Mouse (Mus musculus) bone marrow macrophage, adult 2 months (primary cell): Measurements from ENCODE around the gene Tldc1.

Experiments used
- CTCF ChIP-seq: IDR thresholded peaks from 2 replicates; pipeline ENCODE4 v1.5.1; 2012; ENCODE audit warnings: low read depth, mild to moderate bottlenecking, low read length, moderate library complexity
- POLR2A ChIP-seq: IDR thresholded peaks from 2 replicates; pipeline ENCODE4 v1.6.1; 2012; ENCODE audit warnings: mild to moderate bottlenecking, low read depth, low read length, borderline replicate concordance

- no peak for TF ChIP-seq CTCF
- no peak for TF ChIP-seq POLR2A
These were observed 12.3 kb downstream of the Tldc1 start for GRCm38 (mm10) chr8:119765761-119766444.
